Comparison of ENCODE assay signal across 22 mouse cellular contexts in genomic region chr19:43697666-43698370, GRCm38 (mm10). TPM values are rescaled to one million over a fixed set of nuclear protein-coding genes. Genes with fewer than 3 reads are reported as not detected.
DNase-seq lines count a peak whose midpoint lies in the region; ATAC-seq and TF ChIP-seq lines count a peak whose summit lies in the region.
"Had no signal": no experiment of that assay in that cellular context is flagged by ENCODE, and none has a peak within 500 bp of the region (broad histone marks: within the 10 kb centered on the region; RNA-seq: fewer than 3 reads in every experiment).

No protein-coding gene starts in this region.

- H3K4me1 ChIP-seq in cerebellum, adult 2 months (ENCODE audit: control insufficient read depth, insufficient read depth, low read length), result peaks cover 13% of the 10 kb centered on the region
- H3K4me1 ChIP-seq in hindbrain, postnatal 0 days (ENCODE audit: insufficient read depth, low read length), result no peaks in the 10 kb centered on the region
- H3K4me1 ChIP-seq in hindbrain, embryonic 11.5 days (replicated peaks; ENCODE audit: control insufficient read depth, insufficient read depth, low read length), result no peaks in the 10 kb centered on the region
- H3K4me1 ChIP-seq in midbrain, embryonic 16.5 days (ENCODE audit: control insufficient read depth, insufficient read depth, low read length), result peaks cover under 1% of the 10 kb centered on the region; the same call in 1 of the 2 replicates
- H3K4me1 ChIP-seq in midbrain, embryonic 15.5 days, result peaks cover 2% of the 10 kb centered on the region; the same call in 1 of the 2 replicates
- H3K4me1 ChIP-seq: embryonic facial prominence, embryonic 12.5 days; heart, embryonic 15.5 days; lung, embryonic 15.5 days; midbrain, embryonic 12.5 days had no signal

- no peak overlapping the region for H3K4me3 ChIP-seq in cerebellum, adult 2 months (replicated peaks; ENCODE audit: insufficient read depth, low read depth, low read length)
- no peak overlapping the region for H3K4me3 ChIP-seq in hindbrain, postnatal 0 days (ENCODE audit: low read length)
- no peak overlapping the region for H3K4me3 ChIP-seq in hindbrain, embryonic 11.5 days (ENCODE audit: low read depth, low read length)
- H3K4me3 ChIP-seq in midbrain, embryonic 16.5 days (ENCODE audit: low read depth, low read length), result no peak overlapping the region
- H3K4me3 ChIP-seq in midbrain, embryonic 15.5 days, result no peak overlapping the region
- H3K4me3 ChIP-seq in myocyte, result no peak overlapping the region
- H3K4me3 ChIP-seq: embryonic facial prominence, embryonic 12.5 days; heart, adult 2 months; heart, embryonic 15.5 days; limb, embryonic 10.5 days; liver, embryonic 12.5 days; lung, embryonic 15.5 days; midbrain, embryonic 12.5 days had no signal

- H3K36me3 ChIP-seq in hindbrain, postnatal 0 days (ENCODE audit: insufficient read depth, low read length), result peaks cover 7% of the 10 kb centered on the region; the same call in 1 of the 2 replicates
- H3K36me3 ChIP-seq in hindbrain, embryonic 11.5 days (ENCODE audit: control insufficient read depth, insufficient read depth, low read length), result no peaks in the 10 kb centered on the region
- peaks cover 4% of the 10 kb centered on the region for H3K36me3 ChIP-seq in midbrain, embryonic 16.5 days (ENCODE audit: control insufficient read depth, insufficient read depth, low read length)
- H3K36me3 ChIP-seq in midbrain, embryonic 15.5 days (replicated peaks), result no peaks in the 10 kb centered on the region
- H3K36me3 ChIP-seq in myocyte (ENCODE audit: control insufficient read depth, insufficient read depth), result peaks cover 5% of the 10 kb centered on the region

- no peak for ATAC-seq in hindbrain, postnatal 0 days
- ATAC-seq in hindbrain, embryonic 11.5 days (ENCODE audit: low FRiP score), result no peak
- no peak for ATAC-seq in midbrain, embryonic 16.5 days
- ATAC-seq in midbrain, embryonic 15.5 days (replicated peaks), result no peak
- ATAC-seq: forebrain, embryonic 16.5 days; liver, embryonic 12.5 days had no signal

- 0 out of 2 replicates have a peak overlapping the region, but pooled peaks have one; percentile 26 for H3K27ac ChIP-seq in cerebellum, adult 2 months (ENCODE audit: insufficient read depth, low read length)
- H3K27ac ChIP-seq in hindbrain, postnatal 0 days, result no peak overlapping the region
- H3K27ac ChIP-seq in hindbrain, embryonic 11.5 days (ENCODE audit: low read depth, low read length), result no peak overlapping the region
- no peak overlapping the region for H3K27ac ChIP-seq in midbrain, embryonic 16.5 days (ENCODE audit: low read length)
- H3K27ac ChIP-seq in midbrain, embryonic 15.5 days, result no peak overlapping the region
- H3K27ac ChIP-seq: embryonic facial prominence, embryonic 12.5 days; heart, adult 2 months; heart, embryonic 15.5 days; limb, embryonic 10.5 days; liver, embryonic 12.5 days; lung, embryonic 15.5 days; macrophage; midbrain, embryonic 12.5 days had no signal

- no peak overlapping the region for H3ac ChIP-seq in myocyte (ENCODE audit: control insufficient read depth, insufficient read length)

- 12% methylated on average over 5 of the region's 5 CpGs for WGBS in cerebellum, adult 2 months
- WGBS in hindbrain, postnatal 0 days, result 83% methylated on average over 5 of the region's 5 CpGs
- WGBS in hindbrain, embryonic 11.5 days, result 92% methylated on average over 5 of the region's 5 CpGs
- 97% methylated on average over 5 of the region's 5 CpGs for WGBS in midbrain, embryonic 16.5 days
- WGBS in midbrain, embryonic 15.5 days, result 91% methylated on average over 5 of the region's 5 CpGs

- H3K79me2 ChIP-seq in myocyte (ENCODE audit: control insufficient read depth, insufficient read depth), result no peaks in the 10 kb centered on the region

- no peak overlapping the region for H3K9ac ChIP-seq in hindbrain, postnatal 0 days (replicated peaks; ENCODE audit: low read length)
- no peak overlapping the region for H3K9ac ChIP-seq in hindbrain, embryonic 11.5 days (ENCODE audit: low read depth, low read length)
- no peak overlapping the region for H3K9ac ChIP-seq in midbrain, embryonic 16.5 days (ENCODE audit: low read depth, low read length)
- no peak overlapping the region for H3K9ac ChIP-seq in midbrain, embryonic 15.5 days
- H3K9ac ChIP-seq: embryonic facial prominence, embryonic 12.5 days; heart, embryonic 15.5 days; liver, embryonic 12.5 days; lung, embryonic 15.5 days; midbrain, embryonic 12.5 days had no signal

- DNase-seq in cerebellum, adult 2 months, result peak; percentile 29 to 46
- no peak for DNase-seq in cerebellum, adult 9-10 months
- DNase-seq in hindbrain, postnatal 0 days (ENCODE audit: low spot score), result peak; percentile 30
- no peak for DNase-seq in hindbrain, embryonic 11.5 days (ENCODE audit: low spot score)
- no peak for DNase-seq in ovary, adult 18-20 months (ENCODE audit: low spot score)
- DNase-seq: adrenal gland, adult 2 months; gastrocnemius, postnatal 10 days; heart, adult 2 months; kidney, adult 18-20 months; thymus, postnatal 4 days had no signal

- TF ChIP-seq POLR2A in cerebellum, adult 2 months (IDR thresholded peaks at IDR 0.05; ENCODE audit: borderline replicate concordance, insufficient read depth, low read length), result no peak
- TF ChIP-seq POLR2A in myocyte (IDR thresholded peaks at IDR 0.05; ENCODE audit: insufficient read length, low read depth), result no peak

- no peaks in the 10 kb centered on the region for H3K9me3 ChIP-seq in hindbrain, postnatal 0 days (ENCODE audit: low read length)
- no peaks in the 10 kb centered on the region for H3K9me3 ChIP-seq in hindbrain, embryonic 11.5 days (ENCODE audit: control insufficient read depth, low read length)
- H3K9me3 ChIP-seq in midbrain, embryonic 16.5 days (replicated peaks; ENCODE audit: control insufficient read depth, low read length, poor library complexity, severe bottlenecking), result no peaks in the 10 kb centered on the region
- H3K9me3 ChIP-seq in midbrain, embryonic 15.5 days, result no peaks in the 10 kb centered on the region
- H3K9me3 ChIP-seq: embryonic facial prominence, embryonic 12.5 days; heart, embryonic 15.5 days; limb, embryonic 10.5 days; liver, embryonic 12.5 days; lung, embryonic 15.5 days; midbrain, embryonic 12.5 days had no signal

- TF ChIP-seq CTCF in cerebellum, adult 2 months (IDR thresholded peaks at IDR 0.05; ENCODE audit: borderline replicate concordance, insufficient read depth, low read depth, low read length), result no peak
- TF ChIP-seq CTCF in hindbrain, postnatal 0 days (IDR thresholded peaks at IDR 0.05; ENCODE audit: low read depth), result no peak

- H3K4me2 ChIP-seq in hindbrain, postnatal 0 days (ENCODE audit: low read depth, low read length), result no peak overlapping the region
- H3K4me2 ChIP-seq in hindbrain, embryonic 11.5 days (replicated peaks; ENCODE audit: low read depth, low read length), result no peak overlapping the region
- 0 out of 2 replicates have a peak overlapping the region, but pooled peaks have one; percentile 7 for H3K4me2 ChIP-seq in midbrain, embryonic 16.5 days (ENCODE audit: low read length)
- H3K4me2 ChIP-seq in midbrain, embryonic 15.5 days, result no peak overlapping the region
- H3K4me2 ChIP-seq in myocyte (ENCODE audit: low read depth), result peak overlapping the region; percentile 8
- H3K4me2 ChIP-seq: embryonic facial prominence, embryonic 12.5 days; heart, embryonic 15.5 days; liver, embryonic 12.5 days; lung, embryonic 15.5 days; midbrain, embryonic 12.5 days had no signal

- H3K27me3 ChIP-seq in cerebellum, adult 2 months (ENCODE audit: control insufficient read depth, insufficient read depth, low read length), result no peaks in the 10 kb centered on the region
- no peaks in the 10 kb centered on the region for H3K27me3 ChIP-seq in hindbrain, postnatal 0 days (ENCODE audit: insufficient read depth, low read length)
- no peaks in the 10 kb centered on the region for H3K27me3 ChIP-seq in hindbrain, embryonic 11.5 days (ENCODE audit: control insufficient read depth, insufficient read depth, low read length)
- H3K27me3 ChIP-seq in midbrain, embryonic 16.5 days (ENCODE audit: control insufficient read depth, insufficient read depth, low read depth, low read length), result no peaks in the 10 kb centered on the region
- H3K27me3 ChIP-seq in midbrain, embryonic 15.5 days (replicated peaks), result no peaks in the 10 kb centered on the region
- no peaks in the 10 kb centered on the region for H3K27me3 ChIP-seq in myocyte (ENCODE audit: control insufficient read depth, insufficient read depth, insufficient read length)
- H3K27me3 ChIP-seq: CH12.LX; embryonic facial prominence, embryonic 12.5 days; heart, embryonic 15.5 days; liver, embryonic 12.5 days; lung, embryonic 15.5 days; midbrain, embryonic 12.5 days had no signal

RNA-seq across cellular contexts. Expression of gene Entpd7, which starts 8.3 kb away (rescaled TPM):
- polyA plus RNA-seq in cerebellum, adult 2 months (2012; rRNA removed), result 10.8 and 11.7 TPM in 2 replicates
- total RNA-seq in hindbrain, postnatal 0 days (2014; rRNA removed), result 6.1 and 7.9 TPM in 2 replicates
- 7.2 and 8.7 TPM in 2 replicates for polyA plus RNA-seq in hindbrain, postnatal 0 days (2015; fragmentation: Nextera tagmentation; extraction: Ambion mirVana)
- 13.9 and 15.4 TPM in 2 replicates for polyA plus RNA-seq in hindbrain, embryonic 11.5 days (2014; fragmentation: Nextera tagmentation; extraction: Ambion mirVana)
- 7.1 and 8.2 TPM in 2 replicates for polyA plus RNA-seq in midbrain, embryonic 16.5 days (2015; fragmentation: Nextera tagmentation; extraction: Ambion mirVana)
- 7.8 and 10.4 TPM in 2 replicates for polyA plus RNA-seq in midbrain, embryonic 15.5 days (2015; fragmentation: Nextera tagmentation; extraction: Ambion mirVana)
- 2.2 TPM for polyA plus RNA-seq in myocyte (2012; fragmentation: generic; extraction: Trizol)

RNA-seq across cellular contexts. Expression of gene Slc25a28, which starts 23.1 kb away (rescaled TPM):
- polyA plus RNA-seq in cerebellum, adult 2 months (2012; rRNA removed), result 109 and 110 TPM in 2 replicates
- 35.7 and 53.1 TPM in 2 replicates for total RNA-seq in hindbrain, postnatal 0 days (2014; rRNA removed)
- polyA plus RNA-seq in hindbrain, postnatal 0 days (2015; fragmentation: Nextera tagmentation; extraction: Ambion mirVana), result 16.1 and 18.1 TPM in 2 replicates
- 9.1 and 10.9 TPM in 2 replicates for polyA plus RNA-seq in hindbrain, embryonic 11.5 days (2014; fragmentation: Nextera tagmentation; extraction: Ambion mirVana)
- polyA plus RNA-seq in midbrain, embryonic 16.5 days (2015; fragmentation: Nextera tagmentation; extraction: Ambion mirVana), result 12.8 and 14.1 TPM in 2 replicates
- polyA plus RNA-seq in midbrain, embryonic 15.5 days (2015; fragmentation: Nextera tagmentation; extraction: Ambion mirVana), result 14.4 and 16.7 TPM in 2 replicates
- polyA plus RNA-seq in myocyte (2012; fragmentation: generic; extraction: Trizol), result 25.5 TPM

RNA-seq across cellular contexts. Expression of gene Cutc, which starts 55.0 kb away (rescaled TPM):
- polyA plus RNA-seq in cerebellum, adult 2 months (2012; rRNA removed), result 9.1 and 9.3 TPM in 2 replicates
- total RNA-seq in hindbrain, postnatal 0 days (2014; rRNA removed), result 1.5 and 3.1 TPM in 2 replicates
- polyA plus RNA-seq in hindbrain, postnatal 0 days (2015; fragmentation: Nextera tagmentation; extraction: Ambion mirVana), result 9.1 and 9.3 TPM in 2 replicates
- polyA plus RNA-seq in hindbrain, embryonic 11.5 days (2014; fragmentation: Nextera tagmentation; extraction: Ambion mirVana), result 13.9 and 14.5 TPM in 2 replicates
- 6.7 and 7.5 TPM in 2 replicates for polyA plus RNA-seq in midbrain, embryonic 16.5 days (2015; fragmentation: Nextera tagmentation; extraction: Ambion mirVana)
- polyA plus RNA-seq in midbrain, embryonic 15.5 days (2015; fragmentation: Nextera tagmentation; extraction: Ambion mirVana), result 6.9 and 7.4 TPM in 2 replicates
- polyA plus RNA-seq in myocyte (2012; fragmentation: generic; extraction: Trizol), result 5.1 TPM

RNA-seq across cellular contexts. Expression of gene Cox15, which starts 55.0 kb away (rescaled TPM):
- 19.1 and 20.2 TPM in 2 replicates for polyA plus RNA-seq in cerebellum, adult 2 months (2012; rRNA removed)
- 22.5 and 25.7 TPM in 2 replicates for total RNA-seq in hindbrain, postnatal 0 days (2014; rRNA removed)
- polyA plus RNA-seq in hindbrain, postnatal 0 days (2015; fragmentation: Nextera tagmentation; extraction: Ambion mirVana), result 8.6 and 11.0 TPM in 2 replicates
- 9.3 and 12.9 TPM in 2 replicates for polyA plus RNA-seq in hindbrain, embryonic 11.5 days (2014; fragmentation: Nextera tagmentation; extraction: Ambion mirVana)
- 13.1 and 14.4 TPM in 2 replicates for polyA plus RNA-seq in midbrain, embryonic 16.5 days (2015; fragmentation: Nextera tagmentation; extraction: Ambion mirVana)
- 12.8 and 14.2 TPM in 2 replicates for polyA plus RNA-seq in midbrain, embryonic 15.5 days (2015; fragmentation: Nextera tagmentation; extraction: Ambion mirVana)
- polyA plus RNA-seq in myocyte (2012; fragmentation: generic; extraction: Trizol), result 11.5 TPM

Comparison
In these comparisons a context has a peak if more than half of its experiments do, and no peak if none do; other contexts are left out.
1. DNase-seq: peak in cerebellum, adult 2 months (2 of 2) and hindbrain, postnatal 0 days (single experiment); none in cerebellum, adult 9-10 months (single experiment), hindbrain, embryonic 11.5 days (single experiment) and ovary, adult 18-20 months (single experiment).
2. H3K4me2 ChIP-seq: peak in midbrain, embryonic 16.5 days (single experiment) and myocyte (single experiment); none in hindbrain, postnatal 0 days (single experiment), hindbrain, embryonic 11.5 days (single experiment) and midbrain, embryonic 15.5 days (single experiment).